Mouse (Mus musculus) adrenal gland, adult (tissue): Measurements from ENCODE around the gene Arl3.
A peak's percentile ranks its signal among the peaks of the same experiment; 100 is the strongest.

Source experiments
- DNase-seq, 2 experiments: peaks; one replicate each; pipeline ENCODE4 v3.0.0; 2022 to 2023; ENCODE audit warnings: low spot score in 1 of 2; ENCODE audit not compliant: inconsistent age in 2 of 2

Gene Arl3

DNA sequence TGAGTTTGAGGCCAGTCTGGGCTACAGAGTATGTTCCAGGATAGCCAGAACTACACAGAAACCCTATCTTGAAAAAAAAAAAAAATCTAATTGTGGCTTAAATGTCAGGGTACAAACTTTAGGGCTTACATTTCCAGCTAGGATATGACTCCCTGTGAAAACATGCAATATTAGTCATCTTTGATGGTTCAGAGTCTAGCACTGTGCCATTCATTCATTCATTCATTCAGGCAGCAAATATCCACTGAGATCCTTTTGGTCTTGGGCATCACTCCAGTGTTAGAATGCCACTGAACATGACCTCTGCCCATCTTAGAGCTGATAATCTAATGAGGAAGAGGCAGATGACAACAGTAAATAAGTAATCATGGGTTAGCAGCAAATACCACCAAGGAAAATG is 51.3 kb downstream of the Arl3 start:
- DNase-seq: peak in 1 of 2 experiments; percentile 56

DNA sequence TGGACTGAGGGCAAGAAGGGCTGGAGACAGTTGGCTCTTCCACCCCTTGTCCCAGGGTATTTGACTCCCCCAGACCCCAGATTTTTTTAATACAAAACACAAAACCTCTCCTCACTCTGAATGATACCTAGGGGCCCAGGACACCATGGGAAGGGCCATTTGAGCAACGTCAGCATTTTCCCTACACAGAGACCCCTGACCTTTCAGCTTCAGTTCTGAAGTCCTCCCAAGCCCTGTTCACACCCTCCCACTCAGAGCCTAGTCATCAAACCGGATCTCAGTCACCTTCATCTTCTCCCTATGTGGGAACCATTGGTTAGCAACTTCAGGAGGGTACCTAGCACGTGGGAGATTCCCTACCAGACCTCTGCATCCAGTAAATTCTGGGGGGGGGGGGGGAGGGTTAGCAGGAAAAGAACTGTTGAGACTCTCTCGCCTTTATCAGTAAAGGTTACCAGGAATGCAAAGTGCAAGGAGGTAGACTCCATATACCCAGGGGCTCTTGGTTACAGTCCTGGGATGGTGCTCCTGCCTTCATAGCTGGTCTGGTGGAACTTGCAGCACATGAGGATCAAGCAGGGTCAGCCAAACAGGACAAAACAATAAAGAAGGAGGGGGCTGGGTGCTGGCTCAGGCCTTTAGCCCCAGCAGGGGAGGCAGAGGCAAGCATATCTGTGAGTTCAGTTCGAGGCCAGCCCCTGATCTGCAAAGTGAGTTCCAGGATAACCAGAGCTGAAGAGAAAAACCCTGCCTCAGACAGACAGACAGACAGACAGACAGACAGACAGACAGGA is 54.0 kb downstream of the Arl3 start:
- DNase-seq: peak; percentile 27 to 52

DNA sequence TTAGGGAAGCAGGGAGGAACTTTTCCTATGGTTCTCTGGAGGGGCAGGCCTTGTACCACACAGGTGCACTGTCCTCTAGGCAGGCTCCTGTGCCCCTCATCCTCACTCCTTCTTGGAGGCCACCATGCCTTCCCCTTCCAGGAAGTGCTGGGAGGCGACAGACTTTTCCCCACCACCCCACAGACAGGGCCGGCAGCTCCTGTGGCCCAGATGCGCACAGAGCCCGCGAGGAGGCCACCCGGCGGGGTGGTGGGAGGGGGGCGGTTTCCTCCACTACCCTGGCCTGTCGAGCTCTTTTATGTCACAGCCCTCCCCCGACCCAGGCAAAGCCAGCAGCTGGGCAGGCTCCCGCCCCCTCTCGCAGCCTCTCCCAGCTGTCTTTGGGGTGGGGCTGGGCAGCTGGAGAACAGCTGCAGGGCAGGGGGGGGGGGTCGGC is 54.6 kb downstream of the Arl3 start:
- DNase-seq: peak; percentile 40 to 68

GRCm38 (mm10) chr19:46517529-46518351 is 55.3 kb downstream of the Arl3 start:
- peak; percentile 24 to 60 for DNase-seq

DNA sequence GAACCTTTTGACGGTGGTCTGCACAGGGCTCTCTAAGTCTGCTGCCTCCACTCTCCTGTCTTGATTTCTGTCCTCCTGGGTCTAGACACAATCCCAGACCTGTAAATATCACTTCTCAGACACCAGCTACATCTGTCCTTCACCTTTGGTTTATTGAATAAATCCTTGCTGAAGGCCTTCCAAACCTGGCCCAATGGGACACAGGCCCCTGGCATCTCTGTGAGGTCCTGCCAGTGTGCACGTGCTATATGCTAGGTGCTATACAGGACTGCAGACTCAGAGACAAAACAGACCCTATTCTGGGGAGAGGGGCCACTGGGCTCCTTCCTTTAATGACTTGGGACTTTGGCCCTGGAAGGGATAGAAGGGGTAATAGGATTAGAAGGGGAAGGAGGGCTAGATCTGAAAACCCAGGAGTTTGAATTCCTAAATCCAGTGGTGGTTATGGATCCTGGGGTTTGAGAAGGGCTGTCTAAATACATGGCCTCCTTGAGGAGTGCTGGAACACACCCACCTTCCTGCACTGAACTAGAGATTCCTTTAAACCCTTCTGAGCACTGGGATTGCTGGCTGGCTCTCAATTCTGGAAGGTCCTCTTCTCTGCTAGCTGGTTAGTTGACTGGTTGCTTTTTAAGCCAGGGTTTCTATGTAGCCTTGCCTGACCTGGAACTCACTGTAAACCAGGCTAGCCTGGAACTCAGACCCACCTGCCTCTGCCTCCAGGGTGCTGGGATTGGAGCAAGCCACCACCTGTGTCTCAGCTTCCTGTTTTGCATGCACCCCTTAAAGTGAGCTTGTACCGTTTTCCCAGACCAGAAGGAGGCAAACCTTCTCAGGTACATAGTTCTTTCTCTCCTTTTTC is 56.1 kb downstream of the Arl3 start:
- DNase-seq: peak; percentile 46 to 78

DNA sequence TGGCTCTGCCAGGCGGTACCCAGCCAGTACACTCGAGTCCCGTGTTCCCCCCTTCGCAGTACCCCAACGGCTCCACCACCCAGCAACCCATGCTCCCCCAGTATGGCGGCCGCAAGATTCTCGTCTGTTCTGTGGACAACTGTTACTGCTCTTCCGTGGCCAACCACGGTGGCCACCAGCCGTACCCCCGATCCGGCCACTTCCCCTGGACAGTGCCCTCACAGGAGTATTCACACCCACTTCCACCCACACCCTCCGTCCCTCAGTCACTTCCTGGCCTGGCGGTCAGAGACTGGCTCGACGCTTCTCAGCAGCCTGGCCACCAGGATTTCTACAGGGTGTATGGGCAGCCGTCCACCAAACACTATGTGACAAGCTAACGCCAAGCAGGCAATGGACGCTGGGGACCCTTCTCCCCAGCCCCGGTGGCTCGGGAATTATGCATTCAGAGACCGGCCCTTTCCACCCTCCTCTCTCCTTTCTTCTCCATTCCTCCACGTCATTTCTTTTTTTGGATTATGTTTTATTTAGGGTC is 57.6 kb downstream of the Arl3 start:
- DNase-seq: peak; percentile 19 to 52

GRCm38 (mm10) chr19:46514387-46514786 is 58.6 kb downstream of the Arl3 start:
- peak; percentile 31 to 49 for DNase-seq

DNA sequence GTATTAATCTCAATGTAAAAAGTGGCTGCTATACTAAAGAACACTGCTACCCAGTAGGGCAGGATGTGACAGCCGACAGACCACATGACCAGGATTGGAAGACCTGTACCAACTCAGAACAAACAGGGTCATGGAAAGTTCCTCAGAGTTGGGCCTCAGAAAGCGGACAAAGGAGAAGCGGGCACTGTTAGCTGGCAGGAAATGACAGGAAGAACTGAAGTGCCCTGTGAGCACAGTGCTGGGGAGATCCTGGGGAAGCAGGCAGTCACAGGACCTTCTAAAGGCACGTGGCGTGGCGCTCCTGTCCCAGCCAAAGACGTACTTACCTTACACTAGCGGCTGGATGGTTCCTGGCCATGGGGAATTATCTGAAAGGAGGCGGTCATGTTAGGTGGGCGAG is 61.7 kb downstream of the Arl3 start:
- DNase-seq: peak; percentile 68 to 83

DNA sequence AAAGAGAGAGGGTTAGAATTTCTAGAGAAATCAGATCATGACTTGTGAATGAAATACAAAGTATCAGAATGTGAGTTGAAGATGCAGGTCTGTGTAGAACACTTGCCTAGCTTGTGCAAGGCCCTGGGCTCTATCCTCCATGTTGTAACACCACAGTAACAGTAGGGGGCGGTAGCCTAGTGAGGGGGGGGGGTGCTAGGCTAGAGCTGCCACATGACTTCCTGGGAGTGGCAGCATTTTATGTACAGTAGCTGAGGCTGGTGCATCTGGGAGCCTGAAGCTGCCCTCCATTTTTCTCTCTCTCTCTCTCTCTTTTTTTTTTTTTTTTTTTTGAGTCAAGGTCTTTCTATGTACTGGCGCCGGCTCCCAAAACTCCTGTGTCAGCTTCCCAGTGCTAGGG is 62.2 kb downstream of the Arl3 start:
- DNase-seq: no peak

- DNase-seq: peak in 1 of 2 experiments; percentile 47
Observed at GRCm38 (mm10) chr19:46510401-46510800, 62.6 kb downstream of the Arl3 start.

GRCm38 (mm10) chr19:46509736-46510135 is 63.3 kb downstream of the Arl3 start:
- peak in 1 of 2 experiments; percentile 44 for DNase-seq

DNA sequence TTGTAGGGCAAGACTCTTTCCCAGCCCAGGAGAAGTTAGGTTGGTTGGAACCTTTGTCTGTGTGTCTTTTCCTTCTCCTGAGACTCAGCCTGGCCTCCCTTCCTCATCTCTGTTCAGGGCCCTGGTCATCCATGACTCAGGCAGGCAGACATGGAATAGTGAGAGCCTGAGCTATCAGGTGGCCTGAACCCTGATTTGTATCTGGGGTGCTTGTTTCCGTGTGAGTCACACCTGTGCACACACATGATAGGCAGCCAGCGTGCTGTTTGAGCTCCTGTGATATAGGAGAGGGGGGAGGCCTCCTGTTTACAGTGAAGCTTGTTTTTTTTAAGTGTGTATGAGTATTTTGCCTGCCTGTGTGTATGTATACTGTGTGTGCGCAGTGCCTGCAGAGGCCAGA is 63.8 kb downstream of the Arl3 start:
- no peak for DNase-seq

DNA sequence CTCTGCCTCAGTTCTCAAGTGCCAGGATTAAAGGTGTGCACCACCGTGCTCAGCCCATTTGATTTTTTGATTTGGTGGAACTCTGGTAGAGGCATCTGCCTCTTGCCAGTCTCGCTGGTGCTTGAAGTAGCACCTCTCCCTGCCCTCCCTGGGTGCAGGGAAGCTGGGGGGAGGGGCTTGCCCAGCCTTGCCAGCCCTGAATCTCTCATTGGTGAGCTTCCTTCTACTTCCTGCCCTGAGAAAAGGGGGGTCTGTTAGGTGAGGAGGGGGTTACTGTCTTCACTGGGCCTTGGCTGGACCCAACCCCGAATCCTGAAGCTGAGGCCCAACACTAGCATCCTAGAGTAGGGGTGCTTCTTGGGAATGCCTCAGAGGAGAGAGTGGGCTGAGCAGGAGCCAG is 64.3 kb downstream of the Arl3 start:
- DNase-seq: peak in 1 of 2 experiments; percentile 42

DNA sequence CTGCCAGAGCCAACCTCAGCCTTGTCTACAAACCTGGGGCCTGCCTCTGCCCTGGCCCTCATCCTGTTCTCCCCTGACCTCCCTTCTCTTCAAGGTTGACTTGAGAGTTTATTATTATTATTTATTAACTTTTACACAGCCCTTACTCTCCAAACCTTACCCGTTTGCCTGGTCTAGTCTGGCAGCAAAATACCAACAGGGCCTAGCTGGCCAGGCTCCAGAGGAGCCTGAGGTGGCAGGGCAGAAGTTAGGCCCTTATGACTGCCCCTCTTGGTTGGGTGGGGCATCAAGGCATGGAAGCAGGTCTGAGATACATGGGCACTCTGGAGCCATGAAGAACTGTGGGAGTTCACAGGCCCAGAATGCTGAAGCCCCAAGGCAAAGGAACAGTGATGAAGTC is 65.2 kb downstream of the Arl3 start:
- DNase-seq: no peak

- peak in 1 of 2 experiments; percentile 54 for DNase-seq
Observed at GRCm38 (mm10) chr19:46507181-46507581, 65.8 kb downstream of the Arl3 start.

DNA sequence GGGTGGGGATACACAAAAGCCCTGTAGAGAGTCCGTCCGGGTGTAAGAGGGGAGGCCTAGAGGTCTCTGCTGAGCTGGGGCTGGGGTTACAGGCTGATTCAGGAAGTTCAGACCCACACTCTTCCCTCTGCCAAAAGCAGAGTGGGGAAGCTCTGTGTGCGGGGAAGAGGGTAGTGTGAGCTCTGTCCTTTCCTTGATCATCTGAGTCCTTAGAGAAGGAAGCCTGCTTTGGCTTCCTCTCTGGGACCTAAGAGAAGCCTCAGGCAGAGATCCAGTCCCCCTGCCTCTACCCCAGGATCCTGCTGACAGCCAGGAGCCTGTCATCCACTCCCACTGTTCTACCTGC is 66.7 kb downstream of the Arl3 start:
- peak in 1 of 2 experiments; percentile 53 for DNase-seq

DNA sequence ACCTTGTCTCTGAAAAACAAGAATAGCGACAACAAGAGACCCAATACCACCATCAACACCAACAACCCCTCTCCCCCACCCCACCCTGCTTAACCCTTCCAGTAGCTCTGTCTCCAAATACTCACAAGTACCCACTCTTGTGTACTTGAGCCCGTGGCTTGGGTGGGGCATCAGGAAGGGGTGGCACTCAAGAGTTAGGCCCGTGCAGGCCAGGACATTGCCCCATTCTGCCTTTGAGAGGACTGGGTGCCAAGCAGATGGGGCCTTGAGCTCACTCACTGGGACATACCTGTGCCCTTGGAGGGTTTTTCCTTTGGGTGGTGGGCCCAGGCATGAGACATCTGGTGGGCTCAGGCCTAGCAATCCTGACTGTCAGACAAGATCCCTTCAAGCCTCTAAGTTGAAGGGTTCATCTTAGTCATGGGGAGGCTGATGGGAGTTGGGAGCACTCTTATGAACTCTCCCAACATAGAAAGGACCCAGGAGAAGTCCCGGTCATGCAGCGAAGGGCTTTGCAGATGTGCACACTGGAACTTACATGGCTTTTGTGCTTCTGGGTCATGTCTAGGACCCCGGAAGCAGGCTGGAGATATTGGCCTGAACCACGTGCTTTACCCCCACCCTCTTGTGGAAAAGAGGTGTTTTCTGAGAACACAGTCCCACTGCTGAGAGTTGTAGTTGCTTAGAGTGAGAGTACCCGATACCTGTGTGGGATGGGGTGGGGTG is 67.2 kb downstream of the Arl3 start:
- peak in 1 of 2 experiments; percentile 52 for DNase-seq

DNA sequence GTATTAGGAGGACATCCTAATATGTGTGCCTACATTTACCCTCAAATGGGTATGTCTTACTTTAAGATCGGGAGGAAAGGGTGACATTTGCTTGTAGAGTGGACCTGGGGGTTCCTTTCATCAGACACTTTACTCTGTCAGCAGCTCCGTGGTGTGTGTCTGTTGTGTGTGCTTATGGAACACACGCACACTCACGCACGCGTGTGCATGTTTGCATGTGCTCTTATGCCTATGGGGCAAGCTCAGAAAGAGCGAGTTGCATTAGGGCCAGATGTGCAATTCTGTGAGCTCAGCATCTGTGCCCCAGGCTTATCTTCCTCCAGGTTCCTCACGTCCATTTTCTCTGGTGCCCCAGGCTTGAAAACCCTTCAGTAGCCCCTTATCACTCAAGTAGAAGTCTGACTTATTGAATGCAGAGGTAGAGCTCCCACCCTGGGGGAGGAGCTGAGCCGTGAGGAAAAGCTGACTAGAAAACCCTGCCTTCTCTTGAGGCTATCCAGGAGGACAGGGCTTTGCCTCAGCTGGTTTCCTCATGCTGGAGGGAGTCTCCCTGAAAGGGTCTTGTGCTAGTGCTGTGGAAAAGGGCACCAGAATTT is 68.1 kb downstream of the Arl3 start:
- peak in 1 of 2 experiments; percentile 63 for DNase-seq

- DNase-seq: peak in 1 of 2 experiments; percentile 70
Observed at GRCm38 (mm10) chr19:46504085-46504552, 68.9 kb downstream of the Arl3 start.
